Mouse (Mus musculus): ENCODE results near the gene Gm815.

DNA sequence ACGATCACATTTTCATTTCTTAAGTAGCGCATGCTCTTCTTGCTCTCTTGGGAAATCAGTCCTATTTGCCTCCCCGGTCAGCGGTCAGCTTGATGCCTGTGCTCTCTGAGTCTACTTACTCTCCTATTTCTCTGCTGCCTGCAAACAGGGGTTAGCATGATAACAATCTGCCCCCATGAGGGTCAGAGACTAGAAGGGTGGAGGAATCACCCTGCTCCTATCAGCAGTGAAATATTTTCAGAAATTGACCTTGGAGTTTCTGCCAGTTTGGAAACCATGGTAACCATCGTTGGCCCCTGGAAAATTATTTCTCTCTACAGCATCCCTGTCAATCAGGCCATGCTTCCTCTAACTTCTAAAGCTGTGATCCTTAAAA lies 26.5 kb upstream of the Gm815 start:
- TF ChIP-seq POLR2A (IDR thresholded peaks at IDR 0.05; ENCODE audit: insufficient read depth, low read depth, low read length) (no peak), EP300 (IDR thresholded peaks at IDR 0.05; ENCODE audit: insufficient read depth, low read depth, low read length) (no peak), CTCF (IDR thresholded peaks at IDR 0.05) (no peak)

Data from heart, adult 2 months (tissue).